Mouse (Mus musculus): ENCODE measurements at regions not wholly inside any gene's neighbourhood (a gene's known extent, or its start where the extent isn't known, plus 50 kb on each side); places are given as distances from the start of the nearest gene placed in this dataset.
A peak's percentile ranks its signal among the peaks of the same experiment; 100 is the strongest.

DNA sequence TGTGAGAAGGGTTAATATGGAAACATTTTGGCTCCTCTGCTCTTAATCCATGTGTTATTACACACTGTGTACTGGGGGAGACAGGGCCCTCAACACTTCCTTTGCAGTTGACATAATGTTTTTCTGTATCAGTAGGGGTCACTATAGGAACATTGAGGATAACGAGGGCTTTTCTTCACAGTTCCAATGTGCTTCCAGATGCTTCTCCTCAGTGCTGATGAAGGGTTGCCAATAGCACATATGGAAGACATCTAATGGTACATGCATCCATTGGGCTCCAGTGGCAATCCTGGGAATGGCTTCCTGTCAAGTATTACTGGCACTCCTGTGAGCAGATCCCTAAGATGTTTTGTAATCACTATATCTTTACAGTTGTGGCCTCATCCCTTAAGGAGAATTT, 62.1 kb downstream of the Naa11 start:
- Histone ChIP-seq H3K9me3 (replicated peaks; ENCODE audit: control insufficient read depth, low read length) (no peaks in the 10 kb centered on the region), H3K4me3 (ENCODE audit: low read depth, low read length) (no peak overlapping the region), H3K36me3 (replicated peaks; ENCODE audit: control insufficient read depth, insufficient read depth, low read depth, low read length) (no peaks in the 10 kb centered on the region), H3K4me1 (ENCODE audit: control insufficient read depth, insufficient read depth, low read length) (no peaks in the 10 kb centered on the region; the same call in 1 of the 2 replicates), H3K27ac (replicated peaks; ENCODE audit: low read depth, low read length) (no peak overlapping the region), H3K4me2 (ENCODE audit: low read depth, low read length) (no peak overlapping the region), H3K27me3 (ENCODE audit: control insufficient read depth, insufficient read depth, low read length) (no peaks in the 10 kb centered on the region), H3K9ac (replicated peaks; ENCODE audit: low read length) (no peak overlapping the region)
- ATAC-seq (replicated peaks; ENCODE audit: insufficient number of reproducible peaks, low FRiP score, low TSS enrichment, low read depth) (no peak), DNase-seq (ENCODE audit: low spot score) (peak; percentile 40)
- 30% methylated on average over 1 of the region's 1 CpGs for WGBS

DNA sequence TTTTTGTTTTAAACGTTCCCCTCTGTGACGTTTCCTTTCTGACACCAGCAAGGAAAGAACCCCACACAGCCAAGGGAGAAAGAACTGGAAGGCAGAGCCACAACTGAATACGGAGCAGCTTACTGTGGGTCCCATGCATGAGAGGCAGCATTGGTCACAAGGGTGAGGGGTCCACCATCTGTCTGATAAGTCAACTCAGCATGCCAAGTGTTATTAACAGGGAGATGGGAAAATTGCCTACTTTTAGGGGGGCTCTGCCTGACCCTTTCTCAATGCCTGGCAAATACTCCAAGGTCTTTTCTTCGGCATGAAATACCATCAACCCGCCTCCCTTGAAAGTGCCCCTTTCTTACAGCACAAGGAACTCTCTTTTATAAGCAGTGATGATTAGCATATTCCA, 66.3 kb downstream of the Naa11 start:
- Histone ChIP-seq H3K27me3 (ENCODE audit: control insufficient read depth, insufficient read depth, low read length) (no peaks in the 10 kb centered on the region), H3K36me3 (replicated peaks; ENCODE audit: control insufficient read depth, insufficient read depth, low read depth, low read length) (no peaks in the 10 kb centered on the region), H3K9me3 (replicated peaks; ENCODE audit: control insufficient read depth, low read length) (no peaks in the 10 kb centered on the region), H3K4me3 (ENCODE audit: low read depth, low read length) (no peak overlapping the region), H3K4me2 (ENCODE audit: low read depth, low read length) (no peak overlapping the region), H3K4me1 (ENCODE audit: control insufficient read depth, insufficient read depth, low read length) (no peaks in the 10 kb centered on the region), H3K27ac (replicated peaks; ENCODE audit: low read depth, low read length) (no peak overlapping the region), H3K9ac (replicated peaks; ENCODE audit: low read length) (no peak overlapping the region)
- no peak for DNase-seq (ENCODE audit: low spot score)
- ATAC-seq (replicated peaks; ENCODE audit: insufficient number of reproducible peaks, low FRiP score, low TSS enrichment, low read depth): no peak
- WGBS: 88% methylated on average over 5 of the region's 5 CpGs

DNA sequence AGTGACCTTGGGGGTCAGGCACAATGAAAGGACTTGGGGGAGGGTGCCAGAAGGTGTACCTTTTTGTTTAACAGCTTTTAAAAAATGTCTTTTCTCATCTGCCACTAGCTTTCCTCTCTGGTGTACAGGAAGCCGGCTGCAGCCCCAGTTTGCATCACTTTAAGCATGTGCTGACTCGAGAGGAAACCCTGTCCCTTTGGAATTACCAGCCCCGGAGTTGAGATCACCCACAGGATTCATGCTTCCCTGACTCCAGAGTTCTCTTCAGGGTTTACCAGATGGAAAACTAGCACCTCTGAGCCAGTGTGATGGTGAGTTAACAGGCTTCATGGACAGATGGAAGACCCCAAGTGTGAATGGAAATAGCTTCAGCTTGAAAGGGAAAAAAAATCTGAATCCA, 68.3 kb downstream of the Naa11 start:
- 49% methylated on average over 3 of the region's 3 CpGs for WGBS

DNA sequence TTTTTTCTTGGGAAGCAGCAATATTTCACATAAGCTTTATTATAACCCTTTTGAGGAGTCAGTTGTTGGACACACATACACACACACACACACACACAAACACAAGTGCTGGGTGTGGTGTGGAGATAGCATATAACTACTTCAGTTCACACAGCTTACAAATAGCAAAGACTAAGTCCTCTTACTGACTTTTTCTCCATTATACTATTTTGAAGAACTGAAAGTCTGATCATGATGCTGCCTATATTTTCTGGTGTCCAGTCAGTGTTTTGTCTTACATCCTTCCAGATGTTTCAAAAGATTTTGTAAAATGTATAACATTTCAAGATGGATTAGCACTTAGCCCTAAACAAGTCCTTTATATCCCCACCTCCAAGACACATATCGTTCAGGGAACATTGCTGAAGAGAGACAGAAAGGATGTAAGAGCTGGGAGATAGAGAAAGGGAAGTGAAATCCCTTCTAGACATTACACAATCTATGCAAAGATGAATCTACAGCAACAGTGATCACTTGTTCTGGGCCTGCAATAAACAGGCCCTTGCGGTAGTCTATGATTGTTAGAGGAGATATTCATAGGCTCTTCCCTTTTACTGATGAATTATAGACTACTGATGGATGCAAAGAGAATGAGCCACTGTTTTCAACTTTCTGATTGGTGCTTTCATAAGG, 72.2 kb downstream of the Naa11 start:
- 92% methylated on average over 2 of the region's 2 CpGs for WGBS
- H3K9ac ChIP-seq (replicated peaks; ENCODE audit: low read length): no peak overlapping the region
- no peak overlapping the region for H3K4me2 ChIP-seq (ENCODE audit: low read depth, low read length)
- no peaks in the 10 kb centered on the region for H3K27me3 ChIP-seq (ENCODE audit: control insufficient read depth, insufficient read depth, low read length)
- ATAC-seq (replicated peaks; ENCODE audit: insufficient number of reproducible peaks, low FRiP score, low TSS enrichment, low read depth) (no peak), DNase-seq (ENCODE audit: low spot score) (no peak)
- no peak overlapping the region for H3K4me3 ChIP-seq (ENCODE audit: low read depth, low read length)
- no peaks in the 10 kb centered on the region for H3K36me3 ChIP-seq (replicated peaks; ENCODE audit: control insufficient read depth, insufficient read depth, low read depth, low read length)
- no peaks in the 10 kb centered on the region for H3K4me1 ChIP-seq (ENCODE audit: control insufficient read depth, insufficient read depth, low read length)
- no peaks in the 10 kb centered on the region for H3K9me3 ChIP-seq (replicated peaks; ENCODE audit: control insufficient read depth, low read length)
- H3K27ac ChIP-seq (replicated peaks; ENCODE audit: low read depth, low read length): no peak overlapping the region

More for the DNA sequence above, 68.3 kb downstream of the Naa11 start:
- Histone ChIP-seq H3K4me2 (ENCODE audit: low read depth, low read length) (no peak overlapping the region), H3K36me3 (replicated peaks; ENCODE audit: control insufficient read depth, insufficient read depth, low read depth, low read length) (no peaks in the 10 kb centered on the region), H3K27ac (replicated peaks; ENCODE audit: low read depth, low read length) (no peak overlapping the region), H3K9ac (replicated peaks; ENCODE audit: low read length) (no peak overlapping the region), H3K4me1 (ENCODE audit: control insufficient read depth, insufficient read depth, low read length) (no peaks in the 10 kb centered on the region), H3K27me3 (ENCODE audit: control insufficient read depth, insufficient read depth, low read length) (no peaks in the 10 kb centered on the region), H3K4me3 (ENCODE audit: low read depth, low read length) (no peak overlapping the region), H3K9me3 (replicated peaks; ENCODE audit: control insufficient read depth, low read length) (no peaks in the 10 kb centered on the region)
- ATAC-seq (replicated peaks; ENCODE audit: insufficient number of reproducible peaks, low FRiP score, low TSS enrichment, low read depth): no peak
- no peak for DNase-seq (ENCODE audit: low spot score)

DNA sequence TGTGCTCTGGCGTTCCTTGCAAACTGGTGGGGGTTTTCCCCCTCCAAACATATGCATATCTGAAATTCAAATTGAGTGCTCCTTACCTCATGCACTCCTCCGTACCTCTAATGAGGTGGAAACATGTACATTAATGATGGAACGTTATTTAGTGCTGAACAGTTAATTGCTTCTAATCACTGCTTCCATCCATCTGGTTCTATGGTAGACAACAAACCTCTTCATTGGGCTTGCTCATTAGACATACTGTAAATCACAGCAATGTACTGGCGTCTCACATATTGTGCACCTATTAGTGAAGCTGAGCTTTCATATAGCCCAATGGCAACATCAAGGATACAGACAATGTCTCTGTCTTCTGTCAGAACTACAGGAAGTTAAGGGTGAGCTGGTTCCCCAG, 85.3 kb downstream of the Naa11 start:
- 85% methylated on average over 4 of the region's 4 CpGs for WGBS
- Histone ChIP-seq H3K27me3 (ENCODE audit: control insufficient read depth, insufficient read depth, low read length) (no peaks in the 10 kb centered on the region), H3K27ac (replicated peaks; ENCODE audit: low read depth, low read length) (no peak overlapping the region), H3K4me1 (ENCODE audit: control insufficient read depth, insufficient read depth, low read length) (no peaks in the 10 kb centered on the region), H3K36me3 (replicated peaks; ENCODE audit: control insufficient read depth, insufficient read depth, low read depth, low read length) (no peaks in the 10 kb centered on the region), H3K9me3 (replicated peaks; ENCODE audit: control insufficient read depth, low read length) (no peaks in the 10 kb centered on the region), H3K4me2 (ENCODE audit: low read depth, low read length) (no peak overlapping the region), H3K9ac (replicated peaks; ENCODE audit: low read length) (no peak overlapping the region), H3K4me3 (ENCODE audit: low read depth, low read length) (no peak overlapping the region)
- DNase-seq (ENCODE audit: low spot score) (no peak), ATAC-seq (replicated peaks; ENCODE audit: insufficient number of reproducible peaks, low FRiP score, low TSS enrichment, low read depth) (no peak)

DNA sequence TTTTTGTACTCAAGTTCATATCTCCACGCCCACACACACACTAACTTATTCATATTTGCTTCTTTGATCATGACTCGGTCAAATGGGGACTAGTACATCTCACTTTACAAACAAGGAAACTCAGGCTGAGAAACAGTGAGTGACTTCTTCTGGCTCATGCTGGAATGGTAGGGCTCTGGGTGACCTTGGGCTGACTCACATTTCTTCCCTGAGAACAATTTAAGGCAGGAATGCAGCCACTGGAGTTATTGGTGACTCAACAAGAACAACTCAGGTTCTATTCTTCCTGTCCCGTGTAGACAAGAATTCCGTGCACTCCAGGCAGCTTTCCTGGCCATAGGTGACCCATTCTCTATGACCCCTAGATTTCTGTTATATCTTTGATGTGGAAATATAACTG, 87.3 kb downstream of the Naa11 start:
- Histone ChIP-seq H3K4me2 (ENCODE audit: low read depth, low read length) (no peak overlapping the region), H3K9ac (replicated peaks; ENCODE audit: low read length) (no peak overlapping the region), H3K4me3 (ENCODE audit: low read depth, low read length) (no peak overlapping the region), H3K4me1 (ENCODE audit: control insufficient read depth, insufficient read depth, low read length) (no peaks in the 10 kb centered on the region), H3K27ac (replicated peaks; ENCODE audit: low read depth, low read length) (no peak overlapping the region), H3K9me3 (replicated peaks; ENCODE audit: control insufficient read depth, low read length) (no peaks in the 10 kb centered on the region), H3K36me3 (replicated peaks; ENCODE audit: control insufficient read depth, insufficient read depth, low read depth, low read length) (no peaks in the 10 kb centered on the region), H3K27me3 (ENCODE audit: control insufficient read depth, insufficient read depth, low read length) (no peaks in the 10 kb centered on the region)
- DNase-seq (ENCODE audit: low spot score): peak; percentile 17
- WGBS: 67% methylated on average over 4 of the region's 4 CpGs
- ATAC-seq (replicated peaks; ENCODE audit: insufficient number of reproducible peaks, low FRiP score, low TSS enrichment, low read depth): no peak

DNA sequence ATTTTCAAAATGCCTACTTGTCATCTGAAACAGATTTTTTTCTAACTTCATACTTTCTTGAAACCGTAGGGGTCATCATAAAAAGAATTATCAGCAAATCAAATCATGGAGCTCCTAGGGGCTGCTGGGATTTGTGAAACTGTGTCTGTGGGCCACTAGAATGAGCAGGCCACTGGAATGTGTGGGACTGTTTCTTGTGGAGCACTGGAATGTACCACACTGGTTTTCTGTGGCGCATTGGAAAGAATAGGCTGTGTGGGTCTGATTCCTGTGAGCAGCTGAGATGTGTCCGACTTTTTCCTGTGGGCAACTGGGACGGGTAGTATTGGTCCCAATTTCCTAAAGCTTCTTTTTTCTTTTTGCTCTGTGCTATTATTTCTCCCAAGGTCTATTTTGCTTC, 90.6 kb downstream of the Naa11 start:
- Histone ChIP-seq H3K9me3 (replicated peaks; ENCODE audit: control insufficient read depth, low read length) (no peaks in the 10 kb centered on the region), H3K4me1 (ENCODE audit: control insufficient read depth, insufficient read depth, low read length) (no peaks in the 10 kb centered on the region), H3K36me3 (replicated peaks; ENCODE audit: control insufficient read depth, insufficient read depth, low read depth, low read length) (no peaks in the 10 kb centered on the region), H3K4me2 (ENCODE audit: low read depth, low read length) (no peak overlapping the region), H3K4me3 (ENCODE audit: low read depth, low read length) (no peak overlapping the region), H3K27me3 (ENCODE audit: control insufficient read depth, insufficient read depth, low read length) (no peaks in the 10 kb centered on the region), H3K9ac (replicated peaks; ENCODE audit: low read length) (no peak overlapping the region), H3K27ac (replicated peaks; ENCODE audit: low read depth, low read length) (no peak overlapping the region)
- ATAC-seq (replicated peaks; ENCODE audit: insufficient number of reproducible peaks, low FRiP score, low TSS enrichment, low read depth): no peak
- 83% methylated on average over 4 of the region's 4 CpGs for whole genome bisulfite sequencing
- DNase-seq (ENCODE audit: low spot score): no peak

DNA sequence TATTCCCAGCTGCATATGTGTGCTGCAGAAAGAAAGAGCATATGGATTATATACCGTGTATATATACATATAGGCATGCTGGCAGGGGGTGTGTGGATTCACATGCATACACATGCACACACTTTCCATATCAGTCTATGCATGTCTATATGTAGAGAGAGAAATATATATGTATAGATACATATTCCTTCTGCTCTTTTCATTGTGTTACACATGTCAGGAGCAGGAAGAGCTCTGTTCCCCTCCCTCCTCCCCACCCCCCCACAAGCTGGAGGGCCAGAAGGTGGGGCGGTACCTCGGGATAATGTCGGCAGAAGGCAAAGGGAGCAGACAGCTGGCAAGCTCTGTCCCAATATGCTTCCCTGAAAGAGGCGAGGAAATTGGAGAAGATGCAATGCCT, 91.3 kb downstream of the Naa11 start:
- ATAC-seq (replicated peaks; ENCODE audit: insufficient number of reproducible peaks, low FRiP score, low TSS enrichment, low read depth): no peak
- Histone ChIP-seq H3K9ac (replicated peaks; ENCODE audit: low read length) (no peak overlapping the region), H3K4me2 (ENCODE audit: low read depth, low read length) (no peak overlapping the region), H3K4me3 (ENCODE audit: low read depth, low read length) (no peak overlapping the region), H3K4me1 (ENCODE audit: control insufficient read depth, insufficient read depth, low read length) (no peaks in the 10 kb centered on the region), H3K36me3 (replicated peaks; ENCODE audit: control insufficient read depth, insufficient read depth, low read depth, low read length) (no peaks in the 10 kb centered on the region), H3K9me3 (replicated peaks; ENCODE audit: control insufficient read depth, low read length) (no peaks in the 10 kb centered on the region), H3K27ac (replicated peaks; ENCODE audit: low read depth, low read length) (no peak overlapping the region), H3K27me3 (ENCODE audit: control insufficient read depth, insufficient read depth, low read length) (no peaks in the 10 kb centered on the region)
- 65% methylated on average over 5 of the region's 5 CpGs for WGBS
- DNase-seq (ENCODE audit: low spot score): no peak

Measured in embryonic facial prominence, embryonic 11.5 days (tissue).